Mouse (Mus musculus) heart, postnatal 0 days (tissue): Measurements from ENCODE around the gene Sec31a. TPM values are rescaled to one million over a fixed set of nuclear protein-coding genes. Genes with fewer than 3 reads are reported as not detected.
A peak's percentile ranks its signal among the peaks of the same experiment; 100 is the strongest.

Experiments
- ATAC-seq: fragments of 200-750 bp; cut with Nextera tagmentation; 2 replicates; pipeline ENCODE4 v1.8.0; 2017; ENCODE audit warnings: low read depth, moderate number of reproducible peaks, moderate library complexity; ENCODE audit not compliant: insufficient read depth
- DNase-seq: peaks from one replicate; pipeline ENCODE4 v3.0.0-alpha.2; 2016; ENCODE audit warnings: low spot score
- H3K27ac ChIP-seq: fragments of 300-500 bp; sonication (generic); 2 replicates; pipeline ENCODE4 v1.5.1; 2014; ENCODE audit warnings: low read depth, mild to moderate bottlenecking
- H3K27me3 ChIP-seq: fragments of 300-500 bp; sonication (generic); 2 replicates; pipeline ENCODE4 v1.6.1; 2014; ENCODE audit warnings: low read length, mixed read lengths; ENCODE audit not compliant: control insufficient read depth, insufficient read depth
- H3K36me3 ChIP-seq: fragments of 300-500 bp; sonication (generic); replicated peaks from 2 replicates; pipeline ENCODE4 v1.6.1; 2014; ENCODE audit warnings: low read length, mixed read lengths; ENCODE audit not compliant: control insufficient read depth, insufficient read depth
- H3K4me1 ChIP-seq: fragments of 300-500 bp; sonication (generic); 2 replicates; pipeline ENCODE4 v1.6.1; 2014; ENCODE audit warnings: antibody characterized with exemption; ENCODE audit not compliant: control insufficient read depth, insufficient read depth
- H3K4me2 ChIP-seq: fragments of 300-500 bp; sonication (generic); 2 replicates; pipeline ENCODE4 v1.6.1; 2014; ENCODE audit warnings: low read depth, mild to moderate bottlenecking, low read length, moderate library complexity
- H3K4me3 ChIP-seq: fragments of 300-500 bp; sonication (generic); 2 replicates; pipeline ENCODE4 v1.5.1; 2014; ENCODE audit warnings: low read depth, low read length
- H3K9ac ChIP-seq: fragments of 300-500 bp; sonication (generic); replicated peaks from 2 replicates; pipeline ENCODE4 v1.6.1; 2014; ENCODE audit warnings: low read depth, low read length, mixed read lengths
- H3K9me3 ChIP-seq: fragments of 300-500 bp; sonication (generic); replicated peaks from 2 replicates; pipeline ENCODE4 v1.6.1; 2016; ENCODE audit warnings: low read length; ENCODE audit not compliant: control insufficient read depth
- CTCF ChIP-seq: IDR thresholded peaks from 2 replicates; pipeline ENCODE4 v1.5.1; 2016; ENCODE audit warnings: antibody characterized with exemption, control low read depth, low read depth
- EP300 ChIP-seq: IDR thresholded peaks from 2 replicates; pipeline ENCODE4 v1.6.1; 2016; ENCODE audit warnings: antibody characterized with exemption, low read depth
- WGBS: fragments of 180-500 bp; shearing (Covaris S2); extraction: QIAGEN DNeasy Blood & Tissue Kit; methylation state at CpG from one replicate; pipeline ENCODE4 v1.1.7; 2014; 5-methylcytosine and 5-hydroxymethylcytosine counted together
- polyA plus RNA-seq: library from polyadenylated mRNA; unstranded; fragments of >200 nt; fragmentation: Nextera tagmentation; extraction: Ambion mirVana; gene quantifications from 2 replicates; pipeline ENCODE4 v1.2.1, GENCODE M21; 2015
- total RNA-seq: library from RNA; depleted of rRNA; stranded (reverse); fragments of >200 nt; gene quantifications from 2 replicates; pipeline ENCODE4 v1.2.3, GENCODE M21; 2014; ENCODE audit warnings: low replicate concordance; rRNA removed

Gene Sec31a
- total and polyA plus RNA-seq, 2 experiments from 2014 or later, result 101 to 258 TPM

DNA sequence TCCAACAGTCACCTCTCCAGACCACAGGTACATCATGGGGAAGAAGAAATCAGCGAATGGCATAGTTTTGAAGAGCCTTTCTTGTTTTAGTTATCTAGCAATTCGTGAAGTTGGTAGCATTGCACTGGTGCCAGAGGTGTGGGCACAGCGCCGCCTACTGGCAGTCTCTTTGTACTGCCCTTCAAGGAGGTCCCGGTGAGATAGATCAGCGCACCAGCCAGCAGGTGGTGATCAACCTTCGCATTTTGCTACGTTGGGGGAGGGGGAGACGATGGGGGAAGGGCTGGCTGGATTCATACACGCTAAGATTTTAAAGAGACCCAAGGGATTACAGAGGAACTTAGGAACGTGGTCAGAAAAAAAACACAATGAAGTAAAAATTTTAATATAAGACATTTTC is 94.0 kb downstream of the Sec31a start:
- Histone ChIP-seq H3K4me2 (no peak overlapping the region), H3K4me3 (no peak overlapping the region), H3K9me3 (no peaks in the 10 kb centered on the region), H3K4me1 (no peaks in the 10 kb centered on the region), H3K27me3 (no peaks in the 10 kb centered on the region), H3K36me3 (no peaks in the 10 kb centered on the region), H3K27ac (no peak overlapping the region), H3K9ac (no peak overlapping the region)
- DNase-seq (peak; percentile 74), ATAC-seq (peak; percentile 82; the same call in 1 of the 2 replicates)
- TF ChIP-seq EP300 (no peak), CTCF (peak; percentile 99)
- WGBS, result 1% methylated on average over 11 of the region's 11 CpGs

- Histone ChIP-seq H3K9ac (no peak overlapping the region), H3K9me3 (no peaks in the 10 kb centered on the region), H3K27me3 (no peaks in the 10 kb centered on the region), H3K27ac (no peak overlapping the region), H3K4me3 (no peak overlapping the region), H3K36me3 (no peaks in the 10 kb centered on the region), H3K4me2 (no peak overlapping the region), H3K4me1 (no peaks in the 10 kb centered on the region)
- TF ChIP-seq EP300, result no peak
- no peak for DNase-seq
- no peak for ATAC-seq
- 81% methylated on average over 7 of the region's 7 CpGs for WGBS
These were observed 98.2 kb downstream of the Sec31a start for GRCm38 (mm10) chr5:100317842-100318241.

- H3K27me3 ChIP-seq, result no peaks in the 10 kb centered on the region
- no peak for TF ChIP-seq EP300
- TF ChIP-seq CTCF, result no peak
- no peak overlapping the region for H3K9ac ChIP-seq
- no peak for DNase-seq
- ATAC-seq, result no peak
- H3K4me3 ChIP-seq, result no peak overlapping the region
- no peaks in the 10 kb centered on the region for H3K36me3 ChIP-seq
- no peaks in the 10 kb centered on the region for H3K9me3 ChIP-seq
- no peak overlapping the region for H3K27ac ChIP-seq
- no peak overlapping the region for H3K4me2 ChIP-seq
- no peaks in the 10 kb centered on the region for H3K4me1 ChIP-seq
- 75% methylated on average over 18 of the region's 18 CpGs for WGBS
These were observed 99.0 kb downstream of the Sec31a start for GRCm38 (mm10) chr5:100317010-100317409.

- H3K27ac ChIP-seq, result no peak overlapping the region
- H3K9me3 ChIP-seq, result no peaks in the 10 kb centered on the region
- DNase-seq (no peak), ATAC-seq (no peak)
- no peak overlapping the region for H3K4me3 ChIP-seq
- TF ChIP-seq EP300 (no peak), CTCF (no peak)
- no peak overlapping the region for H3K4me2 ChIP-seq
- H3K4me1 ChIP-seq, result no peaks in the 10 kb centered on the region
- no peak overlapping the region for H3K9ac ChIP-seq
- 51% methylated on average over 3 of the region's 3 CpGs for WGBS
- H3K27me3 ChIP-seq, result no peaks in the 10 kb centered on the region
- H3K36me3 ChIP-seq, result no peaks in the 10 kb centered on the region
These were observed 100.4 kb downstream of the Sec31a start for GRCm38 (mm10) chr5:100315646-100316045.

GRCm38 (mm10) chr5:100312391-100312790 is 103.6 kb downstream of the Sec31a start:
- no peaks in the 10 kb centered on the region for H3K36me3 ChIP-seq
- H3K9ac ChIP-seq, result no peak overlapping the region
- no peaks in the 10 kb centered on the region for H3K9me3 ChIP-seq
- no peak for TF ChIP-seq CTCF
- no peak for TF ChIP-seq EP300
- no peak overlapping the region for H3K4me2 ChIP-seq
- H3K27ac ChIP-seq, result no peak overlapping the region
- H3K27me3 ChIP-seq, result no peaks in the 10 kb centered on the region
- DNase-seq (no peak), ATAC-seq (no peak)
- no peaks in the 10 kb centered on the region for H3K4me1 ChIP-seq
- H3K4me3 ChIP-seq, result no peak overlapping the region
- WGBS, result 74% methylated on average over 5 of the region's 5 CpGs

Other genes with a start within 250 kb of the Sec31a start
- 12.8 and 21.1 TPM in 2 replicates for gene Lin54, start 84.4 kb upstream of the Sec31a start, total RNA-seq
- 5.5 and 6.1 TPM in 2 replicates for gene Lin54, start 84.4 kb upstream of the Sec31a start, polyA plus RNA-seq
- gene Cops4, start 102.1 kb upstream of the Sec31a start, total RNA-seq, result 101 and 118 TPM in 2 replicates
- gene Cops4, start 102.1 kb upstream of the Sec31a start, polyA plus RNA-seq, result 140 and 143 TPM in 2 replicates
- 5.2 and 12.5 TPM in 2 replicates for gene Plac8, start 156.0 kb upstream of the Sec31a start, total RNA-seq
- 2.9 and 3.2 TPM in 2 replicates for gene Plac8, start 156.0 kb upstream of the Sec31a start, polyA plus RNA-seq